Mouse (Mus musculus) kidney, adult 2 months (tissue): ENCODE data around the gene Ptprs.

Source experiments
- CTCF ChIP-seq: fragments of 200-500 bp; conservative IDR thresholded peaks from 2 replicates; pipeline ENCODE4 v1.5.1; 2011; ENCODE audit warnings: low read depth, mild to moderate bottlenecking, control low read depth, low read length, moderate library complexity, mixed read lengths; ENCODE audit not compliant: insufficient read depth, insufficient read length
- POLR2A ChIP-seq: fragments of 200-500 bp; IDR thresholded peaks from one replicate; pipeline ENCODE4 v1.6.1; 2011; ENCODE audit warnings: low read depth, low read length, control low read depth

DNA sequence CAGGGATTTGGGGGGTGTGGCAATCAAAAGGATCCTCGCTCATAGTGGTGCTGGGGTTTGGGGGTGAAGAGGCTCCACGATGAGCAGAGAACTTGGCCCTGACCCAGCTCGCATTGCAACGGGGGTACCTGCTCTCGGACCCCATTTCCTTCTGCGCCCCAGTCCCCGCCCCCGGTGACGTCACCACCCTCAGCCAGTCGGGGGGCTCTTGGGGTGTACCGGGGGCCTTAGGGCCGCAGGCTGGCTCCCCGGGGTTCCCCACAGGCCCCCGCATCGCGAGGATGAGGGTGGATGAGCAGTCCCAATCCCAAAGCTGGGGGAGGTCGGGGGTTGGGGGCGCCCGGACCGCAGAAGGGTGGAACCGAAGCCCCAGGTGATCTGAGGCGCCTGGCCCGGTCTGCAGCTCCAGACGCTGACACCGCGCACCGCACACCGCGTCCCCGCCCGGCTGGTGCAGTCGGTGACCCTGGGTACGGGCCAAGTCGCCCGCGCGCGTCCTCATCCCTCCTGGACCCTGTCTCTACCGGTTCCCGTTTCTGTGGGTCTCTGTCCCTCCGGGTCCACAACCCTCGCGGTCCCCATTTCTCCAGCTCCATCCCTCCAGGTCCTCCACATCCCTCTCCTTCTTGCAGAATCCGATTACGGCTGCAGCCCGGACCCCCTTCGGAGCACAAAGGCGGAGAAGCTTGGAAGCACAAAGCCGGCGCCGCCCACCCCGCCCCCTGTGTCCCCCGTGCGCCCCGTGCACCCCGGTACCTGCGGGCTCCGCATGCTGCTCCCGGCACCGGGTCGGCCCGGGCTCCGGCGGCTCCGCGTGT lies 490 bp downstream of the Ptprs start:
- TF ChIP-seq POLR2A: no peak
- TF ChIP-seq CTCF: no peak
